Mouse (Mus musculus): Measurements from ENCODE around the gene Emilin2. TPM values are rescaled to one million over a fixed set of nuclear protein-coding genes. Genes with fewer than 3 reads are reported as not detected.

Gene Emilin2
- total and polyA plus RNA-seq, 3 experiments: 37.2 to 43.5 (median 43.3) TPM

- H3K27me3 ChIP-seq (ENCODE audit: control insufficient read depth, insufficient read depth, low read length): no peaks in the 10 kb centered on the region
- no peaks in the 10 kb centered on the region for H3K36me3 ChIP-seq (ENCODE audit: control insufficient read depth, insufficient read depth, low read length)
- 70% methylated on average over 8 of the region's 8 CpGs for WGBS
- peaks cover 3% of the 10 kb centered on the region; the same call in 1 of the 2 replicates for H3K4me1 ChIP-seq (ENCODE audit: control insufficient read depth, insufficient read depth, low read length)
- no peak for DNase-seq
- TF ChIP-seq CTCF (IDR thresholded peaks at IDR 0.05): no peak
- no peak for TF ChIP-seq POLR2A (IDR thresholded peaks at IDR 0.05; ENCODE audit: insufficient read depth, low read depth, low read length)
- TF ChIP-seq EP300 (IDR thresholded peaks at IDR 0.05; ENCODE audit: insufficient read depth, low read depth, low read length): no peak
- H3K79me2 ChIP-seq (replicated peaks; ENCODE audit: control insufficient read depth, insufficient read depth, low read length): no peaks in the 10 kb centered on the region
- H3K27ac ChIP-seq: no peak overlapping the region
- intact Hi-C loops (cut with DNase I): loop anchor here (5.0 kb wide), 1 partner anchor 40 kb away; no protein-coding TSS in a partner anchor
- no peak overlapping the region for H3K9ac ChIP-seq (ENCODE audit: low read depth, low read length)
- no peak overlapping the region for H3K4me3 ChIP-seq
Measured at GRCm38 (mm10) chr17:71267374-71267773, 44.4 kb downstream of the Emilin2 start.

GRCm38 (mm10) chr17:71265336-71266051, 46.3 kb downstream of the Emilin2 start:
- no peak overlapping the region for H3K27ac ChIP-seq
- no peak overlapping the region for H3K9ac ChIP-seq (ENCODE audit: low read depth, low read length)
- TF ChIP-seq EP300 (IDR thresholded peaks at IDR 0.05; ENCODE audit: insufficient read depth, low read depth, low read length): no peak
- no peak for TF ChIP-seq POLR2A (IDR thresholded peaks at IDR 0.05; ENCODE audit: insufficient read depth, low read depth, low read length)
- TF ChIP-seq CTCF (IDR thresholded peaks at IDR 0.05): no peak
- H3K4me3 ChIP-seq: no peak overlapping the region
- H3K27me3 ChIP-seq (ENCODE audit: control insufficient read depth, insufficient read depth, low read length): no peaks in the 10 kb centered on the region
- 47% methylated on average over 5 of the region's 5 CpGs for WGBS
- no peaks in the 10 kb centered on the region for H3K79me2 ChIP-seq (replicated peaks; ENCODE audit: control insufficient read depth, insufficient read depth, low read length)
- intact Hi-C loops (cut with DNase I): loop anchor here (5.0 kb wide), 1 partner anchor 42 kb away; no protein-coding TSS in a partner anchor
- no peak for DNase-seq
- no peaks in the 10 kb centered on the region for H3K36me3 ChIP-seq (ENCODE audit: control insufficient read depth, insufficient read depth, low read length)
- peaks cover 3% of the 10 kb centered on the region; the same call in 1 of the 2 replicates for H3K4me1 ChIP-seq (ENCODE audit: control insufficient read depth, insufficient read depth, low read length)

GRCm38 (mm10) chr17:71264739-71265138, 47.0 kb downstream of the Emilin2 start:
- Histone ChIP-seq H3K36me3 (ENCODE audit: control insufficient read depth, insufficient read depth, low read length) (no peaks in the 10 kb centered on the region), H3K27me3 (ENCODE audit: control insufficient read depth, insufficient read depth, low read length) (no peaks in the 10 kb centered on the region), H3K4me3 (no peak overlapping the region), H3K4me1 (ENCODE audit: control insufficient read depth, insufficient read depth, low read length) (peaks cover 3% of the 10 kb centered on the region; the same call in 1 of the 2 replicates), H3K27ac (no peak overlapping the region), H3K9ac (ENCODE audit: low read depth, low read length) (no peak overlapping the region), H3K79me2 (replicated peaks; ENCODE audit: control insufficient read depth, insufficient read depth, low read length) (no peaks in the 10 kb centered on the region)
- DNase-seq: no peak
- intact Hi-C loops (cut with DNase I): loop anchor here (5.0 kb wide), 1 partner anchor 43 kb away; no protein-coding TSS in a partner anchor
- TF ChIP-seq EP300 (IDR thresholded peaks at IDR 0.05; ENCODE audit: insufficient read depth, low read depth, low read length): no peak
- no peak for TF ChIP-seq POLR2A (IDR thresholded peaks at IDR 0.05; ENCODE audit: insufficient read depth, low read depth, low read length)
- no peak for TF ChIP-seq CTCF (IDR thresholded peaks at IDR 0.05)
- WGBS: 30% methylated on average over 4 of the region's 4 CpGs

DNA sequence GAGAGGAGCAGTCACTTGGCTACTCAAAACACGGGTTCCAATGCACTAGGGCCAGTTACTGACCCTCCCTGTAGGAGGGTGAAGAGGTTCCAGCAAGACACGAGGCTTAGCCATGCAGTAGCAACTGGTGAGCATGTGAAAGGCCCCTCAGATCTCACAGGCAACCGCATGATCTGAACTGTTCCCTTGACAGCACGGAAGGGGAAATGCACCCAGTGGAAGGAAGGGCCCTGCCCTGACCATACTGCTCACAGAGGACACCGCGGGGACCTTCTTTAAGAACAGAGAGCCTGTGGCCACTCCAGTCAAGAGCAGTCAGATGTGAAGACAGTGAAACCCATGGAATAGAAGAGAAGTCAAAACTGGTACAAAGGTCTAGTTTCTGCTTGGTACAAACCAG, 48.6 kb downstream of the Emilin2 start:
- Histone ChIP-seq H3K27me3 (ENCODE audit: control insufficient read depth, insufficient read depth, low read length) (no peaks in the 10 kb centered on the region), H3K4me3 (no peak overlapping the region), H3K4me1 (ENCODE audit: control insufficient read depth, insufficient read depth, low read length) (peaks cover 3% of the 10 kb centered on the region; the same call in 1 of the 2 replicates), H3K36me3 (ENCODE audit: control insufficient read depth, insufficient read depth, low read length) (no peaks in the 10 kb centered on the region), H3K27ac (no peak overlapping the region), H3K79me2 (replicated peaks; ENCODE audit: control insufficient read depth, insufficient read depth, low read length) (no peaks in the 10 kb centered on the region), H3K9ac (ENCODE audit: low read depth, low read length) (no peak overlapping the region)
- TF ChIP-seq CTCF (IDR thresholded peaks at IDR 0.05) (no peak), POLR2A (IDR thresholded peaks at IDR 0.05; ENCODE audit: insufficient read depth, low read depth, low read length) (no peak), EP300 (IDR thresholded peaks at IDR 0.05; ENCODE audit: insufficient read depth, low read depth, low read length) (no peak)
- no peak for DNase-seq
- intact Hi-C loops (cut with DNase I): no loop called here
- WGBS: 67% methylated on average over 6 of the region's 6 CpGs

DNA sequence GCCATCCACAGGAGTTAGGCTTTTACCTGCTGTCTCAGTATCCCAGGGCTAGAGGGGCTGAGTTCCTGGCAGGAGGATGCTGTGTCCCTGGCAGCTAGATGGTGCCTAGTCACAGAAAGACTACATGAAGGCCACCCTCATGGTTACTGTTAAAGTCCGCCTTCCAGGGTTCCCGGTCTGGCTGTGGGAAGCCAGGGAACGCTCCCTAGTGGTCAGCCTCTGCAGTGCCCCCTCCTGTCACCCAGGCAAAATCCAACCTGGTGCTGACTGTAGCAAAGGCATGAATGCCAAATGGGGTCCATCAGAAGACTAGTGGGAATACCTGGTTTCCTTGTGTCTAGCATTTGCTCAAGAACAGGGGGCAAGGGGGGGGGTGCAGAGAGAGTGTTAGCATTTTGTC, 51.1 kb downstream of the Emilin2 start:
- H3K9ac ChIP-seq (ENCODE audit: low read depth, low read length): no peak overlapping the region
- no peaks in the 10 kb centered on the region for H3K36me3 ChIP-seq (ENCODE audit: control insufficient read depth, insufficient read depth, low read length)
- no peak for TF ChIP-seq POLR2A (IDR thresholded peaks at IDR 0.05; ENCODE audit: insufficient read depth, low read depth, low read length)
- TF ChIP-seq EP300 (IDR thresholded peaks at IDR 0.05; ENCODE audit: insufficient read depth, low read depth, low read length): no peak
- no peak for TF ChIP-seq CTCF (IDR thresholded peaks at IDR 0.05)
- intact Hi-C loops (cut with DNase I): no loop called here
- 59% methylated on average over 3 of the region's 3 CpGs for WGBS
- H3K27me3 ChIP-seq (ENCODE audit: control insufficient read depth, insufficient read depth, low read length): no peaks in the 10 kb centered on the region
- H3K27ac ChIP-seq: no peak overlapping the region
- H3K4me3 ChIP-seq: no peak overlapping the region
- H3K79me2 ChIP-seq (replicated peaks; ENCODE audit: control insufficient read depth, insufficient read depth, low read length): no peaks in the 10 kb centered on the region
- no peak for DNase-seq
- H3K4me1 ChIP-seq (ENCODE audit: control insufficient read depth, insufficient read depth, low read length): peaks cover 1% of the 10 kb centered on the region; the same call in 1 of the 2 replicates

DNA sequence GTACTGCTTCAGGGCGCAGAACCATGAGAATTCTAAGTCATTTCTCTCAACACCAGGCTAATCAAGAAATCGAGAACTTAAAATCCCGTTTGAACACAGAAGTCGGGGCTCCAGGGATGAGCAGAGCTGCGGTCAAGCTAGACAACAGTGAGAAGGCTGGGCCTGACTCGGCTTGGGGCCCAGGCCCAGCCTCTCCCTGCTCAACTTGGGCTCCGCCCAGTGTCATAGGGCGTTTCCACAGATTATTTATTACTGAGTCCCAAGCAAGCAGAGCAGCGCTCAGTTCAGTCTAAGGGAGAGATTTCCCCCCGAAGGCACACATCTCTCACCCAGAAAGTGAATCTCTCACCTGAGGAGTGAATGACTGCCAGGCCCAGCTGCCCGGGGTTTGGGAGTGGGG, 52.1 kb downstream of the Emilin2 start:
- Histone ChIP-seq H3K27ac (no peak overlapping the region), H3K27me3 (ENCODE audit: control insufficient read depth, insufficient read depth, low read length) (no peaks in the 10 kb centered on the region), H3K9ac (ENCODE audit: low read depth, low read length) (no peak overlapping the region), H3K36me3 (ENCODE audit: control insufficient read depth, insufficient read depth, low read length) (no peaks in the 10 kb centered on the region), H3K79me2 (replicated peaks; ENCODE audit: control insufficient read depth, insufficient read depth, low read length) (no peaks in the 10 kb centered on the region), H3K4me1 (ENCODE audit: control insufficient read depth, insufficient read depth, low read length) (peaks cover 1% of the 10 kb centered on the region; the same call in 1 of the 2 replicates), H3K4me3 (no peak overlapping the region)
- no peak for TF ChIP-seq CTCF (IDR thresholded peaks at IDR 0.05)
- TF ChIP-seq POLR2A (IDR thresholded peaks at IDR 0.05; ENCODE audit: insufficient read depth, low read depth, low read length): no peak
- TF ChIP-seq EP300 (IDR thresholded peaks at IDR 0.05; ENCODE audit: insufficient read depth, low read depth, low read length): no peak
- intact Hi-C loops (cut with DNase I): no loop called here
- peak; percentile 61 to 70 for DNase-seq
- WGBS: 66% methylated on average over 11 of the region's 11 CpGs
